Mouse (Mus musculus) forebrain, embryonic 10.5 days (tissue): ENCODE measurements around the gene Asb10. TPM values are rescaled to one million over a fixed set of nuclear protein-coding genes. Genes with fewer than 3 reads are reported as not detected.
A peak's percentile ranks its signal among the peaks of the same experiment; 100 is the strongest.
"Not testable (repeated sequence)": the region's sequence is repeated elsewhere in the genome, so short reads cannot be mapped to it uniquely, and the experiment has no call there.

Experiments used
- DNase-seq: peaks from one replicate; pipeline ENCODE4 v3.0.0-alpha.2; 2017; ENCODE audit warnings: low spot score; ENCODE audit errors: extremely low spot score
- H3K27ac ChIP-seq: fragments of 300-500 bp; sonication (generic); 2 replicates; pipeline ENCODE4 v1.5.1; 2016; ENCODE audit warnings: mild to moderate bottlenecking
- H3K27me3 ChIP-seq: fragments of 300-500 bp; sonication (generic); 2 replicates; pipeline ENCODE4 v1.6.1; 2016; ENCODE audit warnings: mild to moderate bottlenecking; ENCODE audit not compliant: poor library complexity, severe bottlenecking
- H3K36me3 ChIP-seq: fragments of 300-500 bp; sonication (generic); replicated peaks from 2 replicates; pipeline ENCODE4 v1.6.1; 2016; ENCODE audit warnings: mild to moderate bottlenecking, moderate library complexity
- H3K4me1 ChIP-seq: fragments of 300-500 bp; sonication (generic); 2 replicates; pipeline ENCODE4 v1.6.1; 2016
- H3K4me3 ChIP-seq: fragments of 300-500 bp; sonication (generic); 2 replicates; pipeline ENCODE4 v1.5.1; 2016; ENCODE audit warnings: mild to moderate bottlenecking, moderate library complexity
- H3K9me3 ChIP-seq: fragments of 300-500 bp; sonication (generic); 2 replicates; pipeline ENCODE4 v1.6.1; 2016; ENCODE audit warnings: mild to moderate bottlenecking, moderate library complexity
- WGBS: fragments of 180-500 bp; shearing (Covaris S2); methylation state at CpG from one replicate; pipeline ENCODE4 v1.1.7; 2016; 5-methylcytosine and 5-hydroxymethylcytosine counted together
- polyA plus RNA-seq: library from polyadenylated mRNA; unstranded; fragments of >200 nt; fragmentation: Nextera tagmentation; extraction: Ambion mirVana; gene quantifications from 2 replicates; pipeline ENCODE4 v1.2.1, GENCODE M21; 2016

Gene Asb10
- 0.09 and 0.15 TPM in 2 replicates for polyA plus RNA-seq

- H3K27ac ChIP-seq, result peak within 1 kb of the TSS; percentile 27; the same call in 1 of the 2 replicates
- 49% methylated on average over 14 of the region's 14 CpGs for WGBS
- DNase-seq, result no peak
- H3K36me3 ChIP-seq, result no peaks in the 10 kb centered on the region
- H3K4me3 ChIP-seq, result no peak within 1 kb of the TSS
- peaks cover 32% of the 10 kb centered on the region for H3K4me1 ChIP-seq
- H3K9me3 ChIP-seq, result no peaks in the 10 kb centered on the region
- peaks cover 28% of the 10 kb centered on the region for H3K27me3 ChIP-seq
Observed at GRCm38 (mm10) chr5:24540387-24541143, at the start of gene Asb10. Gene Asb10, minus strand, starts transcription at chr5:24540978.

DNA sequence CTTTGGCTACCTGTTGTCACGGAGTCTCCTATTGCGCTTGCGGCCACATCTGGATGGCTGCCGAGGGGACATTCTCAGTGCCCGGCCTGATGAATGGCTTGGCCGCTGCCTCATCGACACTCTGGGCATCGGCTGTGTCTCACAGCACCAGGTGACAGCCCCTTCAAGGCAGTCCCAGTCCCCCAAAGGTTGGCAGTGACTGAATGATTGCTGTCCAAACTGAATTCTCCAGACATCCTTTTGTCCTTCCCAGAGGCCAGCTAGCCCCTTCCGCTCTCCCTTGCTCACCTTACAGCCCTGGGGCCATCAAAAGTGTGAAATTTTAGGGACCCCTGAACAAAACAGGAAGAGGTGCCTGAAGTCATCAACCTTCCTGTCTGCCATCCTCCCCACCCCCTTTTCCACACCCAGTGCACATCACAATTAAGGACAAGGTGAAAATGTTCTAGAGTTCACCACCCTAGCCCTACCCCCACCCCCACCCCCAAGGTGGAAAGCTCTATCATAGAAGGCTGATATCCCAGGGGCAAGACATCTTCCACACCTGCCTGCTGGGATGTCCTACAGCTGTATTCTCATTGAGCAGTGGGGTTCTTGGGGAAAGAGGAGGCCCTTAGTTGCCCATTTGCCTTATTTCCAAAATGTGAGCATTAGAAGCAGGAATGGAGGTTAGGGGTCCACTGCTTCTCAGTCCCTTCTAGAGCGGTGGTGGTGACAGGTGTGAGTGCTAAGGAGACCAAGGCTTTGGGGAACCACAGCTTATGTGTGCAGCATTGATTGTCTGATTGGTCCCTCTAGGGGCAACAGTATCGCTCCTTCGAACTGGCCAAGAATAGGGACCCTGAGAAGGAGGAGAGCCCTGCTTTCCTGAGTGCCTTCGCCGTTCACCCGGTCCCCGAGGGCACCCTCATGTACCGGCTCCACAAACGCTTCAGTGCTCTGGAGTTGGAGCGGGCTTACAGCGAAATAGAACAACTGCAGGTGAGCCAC lies 49.0 kb upstream of the Asb10 start:
- peaks cover 69% of the 10 kb centered on the region for H3K36me3 ChIP-seq
- H3K9me3 ChIP-seq, result no peaks in the 10 kb centered on the region
- H3K27ac ChIP-seq, result no peak overlapping the region
- peaks cover 47% of the 10 kb centered on the region for H3K27me3 ChIP-seq
- no peak overlapping the region for H3K4me3 ChIP-seq
- no peak for DNase-seq
- peaks cover 64% of the 10 kb centered on the region for H3K4me1 ChIP-seq
- WGBS, result 88% methylated on average over 20 of the region's 20 CpGs

DNA sequence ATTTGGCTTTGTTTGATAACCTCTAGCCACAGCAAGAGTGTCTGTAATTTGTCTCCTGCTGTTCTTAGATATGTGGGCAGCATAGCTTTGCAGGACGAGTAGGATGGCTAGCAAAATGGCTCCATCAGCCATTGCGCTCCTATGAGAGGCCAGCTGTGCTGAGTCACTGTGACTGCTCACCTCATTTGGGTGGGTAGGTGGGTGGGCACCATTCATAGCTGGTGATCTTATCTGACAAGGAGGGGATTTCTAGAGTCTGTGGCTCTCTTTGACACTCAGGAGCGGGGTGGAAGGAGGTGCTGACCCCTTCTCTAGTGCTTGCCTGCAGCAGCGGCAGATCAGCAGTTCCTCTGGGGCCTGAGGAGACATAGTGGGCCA lies 46.4 kb upstream of the Asb10 start:
- no peak for DNase-seq

DNA sequence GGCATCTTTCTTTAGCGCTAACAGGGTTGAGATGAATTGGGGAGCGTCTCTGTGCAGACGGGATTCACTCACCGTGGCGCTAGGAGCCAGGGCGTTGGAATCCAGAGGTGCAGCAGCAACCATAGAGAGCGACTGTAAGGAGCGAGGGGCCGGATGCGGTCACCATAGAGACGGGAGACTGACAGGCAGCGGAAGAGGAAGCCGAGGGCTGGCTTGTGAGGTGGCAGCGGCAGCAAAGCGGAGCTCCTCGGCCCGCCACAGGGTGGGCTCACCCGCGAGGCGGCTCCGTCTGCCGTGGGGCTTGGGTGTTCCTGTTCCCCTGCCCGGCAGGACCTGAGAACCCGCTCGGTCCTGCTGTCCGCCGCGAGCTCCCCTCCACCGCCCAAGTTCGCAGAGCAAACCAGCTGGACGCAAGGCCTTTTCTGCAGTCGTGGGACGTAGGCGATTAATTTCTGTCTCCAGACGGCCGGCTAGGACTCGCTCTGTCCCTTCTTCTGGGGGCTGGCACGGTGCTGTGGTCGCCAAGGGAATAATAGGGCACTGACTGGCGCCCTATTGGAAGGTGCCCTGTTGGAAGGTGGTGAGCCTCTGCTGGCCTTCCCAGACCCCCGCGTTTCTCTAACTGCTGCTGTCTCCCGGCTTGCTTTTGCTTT lies 45.9 kb upstream of the Asb10 start, which contains the start of gene Chpf2:
Gene Chpf2, plus strand, starts transcription at position 195 of the 653 bp plus-strand sequence.
- Histone ChIP-seq H3K27ac (peak within 1 kb of the TSS; percentile 88), H3K4me3 (peak within 1 kb of the TSS; percentile 95), H3K9me3 (no peaks in the 10 kb centered on the region), H3K27me3 (peaks cover 18% of the 10 kb centered on the region), H3K4me1 (peaks cover 40% of the 10 kb centered on the region), H3K36me3 (peaks cover 37% of the 10 kb centered on the region)
- peak; percentile 88 for DNase-seq
- WGBS, result under 1% methylated on average over 43 of the region's 43 CpGs

More for the DNA sequence above, 46.4 kb upstream of the Asb10 start:
- Histone ChIP-seq H3K36me3 (peaks cover 43% of the 10 kb centered on the region), H3K4me1 (peaks cover 45% of the 10 kb centered on the region), H3K4me3 (peak overlapping the region; percentile 95), H3K27ac (peak overlapping the region; percentile 88), H3K9me3 (no peaks in the 10 kb centered on the region), H3K27me3 (peaks cover 23% of the 10 kb centered on the region)
- WGBS, result 32% methylated on average over 4 of the region's 4 CpGs

- H3K27ac ChIP-seq, result peak overlapping the region; percentile 88
- 8% methylated on average over 8 of the region's 8 CpGs for WGBS
- peak overlapping the region; percentile 95 for H3K4me3 ChIP-seq
- no peak for DNase-seq
- H3K9me3 ChIP-seq, result no peaks in the 10 kb centered on the region
- peaks cover 32% of the 10 kb centered on the region for H3K36me3 ChIP-seq
- H3K27me3 ChIP-seq, result peaks cover 12% of the 10 kb centered on the region
- H3K4me1 ChIP-seq, result peaks cover 34% of the 10 kb centered on the region
Observed at GRCm38 (mm10) chr5:24586106-24586505, 45.3 kb upstream of the Asb10 start.

DNA sequence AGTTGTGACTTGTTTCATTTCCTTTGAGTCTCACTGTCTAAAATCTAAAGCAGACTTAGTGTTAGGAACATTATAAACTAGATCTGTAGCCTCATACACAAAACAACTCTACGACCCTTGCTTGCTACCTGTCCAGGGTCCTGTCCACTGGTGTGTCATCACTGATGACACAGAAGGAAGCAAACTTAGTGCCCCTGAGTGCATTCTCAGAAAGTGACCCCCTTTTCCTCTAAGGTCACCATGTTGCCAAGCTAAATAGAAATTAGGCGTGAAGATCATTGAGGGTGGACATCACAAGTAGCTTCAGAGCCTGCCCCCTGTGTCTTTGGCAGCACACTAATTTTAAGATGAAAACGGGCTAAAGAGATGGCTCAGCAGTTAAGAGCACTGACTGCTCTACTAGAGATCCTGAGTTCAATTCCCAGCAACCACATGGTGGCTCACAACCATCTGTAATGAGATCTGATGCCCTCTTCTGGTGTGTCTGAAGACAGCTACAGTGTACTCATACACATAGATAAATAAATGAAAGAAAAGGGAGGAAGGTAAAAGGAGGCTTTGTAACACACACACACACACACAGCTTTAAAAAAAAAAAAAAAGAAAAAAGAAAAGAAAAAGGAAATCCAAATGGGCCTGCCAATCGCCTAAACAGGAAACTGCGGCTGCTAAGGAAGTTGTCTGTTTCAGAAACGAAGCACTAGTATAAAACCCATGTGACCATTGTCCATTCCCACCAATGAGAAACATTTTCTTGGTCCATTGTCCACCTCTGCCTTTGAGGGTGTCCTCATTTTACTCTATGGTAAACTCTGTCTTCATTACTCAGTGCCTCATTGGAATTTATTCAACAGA lies 37.6 kb upstream of the Asb10 start:
- WGBS, result 70% methylated on average over 6 of the region's 6 CpGs
- DNase-seq, result no peak
- Histone ChIP-seq H3K4me3 (peak overlapping the region; percentile 91), H3K27me3 (no peaks in the 10 kb centered on the region), H3K36me3 (peaks cover 23% of the 10 kb centered on the region), H3K9me3 (no peaks in the 10 kb centered on the region), H3K27ac (peak overlapping the region; percentile 93), H3K4me1 (peaks cover 24% of the 10 kb centered on the region)

GRCm38 (mm10) chr5:24577183-24577929 lies 36.6 kb upstream of the Asb10 start, which contains the start of gene Abcf2:
Gene Abcf2, minus strand, starts transcription at chr5:24577467.
- Histone ChIP-seq H3K9me3 (no peaks in the 10 kb centered on the region), H3K4me3 (peak within 1 kb of the TSS; percentile 91), H3K36me3 (peaks cover 32% of the 10 kb centered on the region), H3K27ac (peak within 1 kb of the TSS; percentile 93), H3K4me1 (peaks cover 24% of the 10 kb centered on the region), H3K27me3 (no peaks in the 10 kb centered on the region)
- peak; percentile 100 for DNase-seq
- under 1% methylated on average over 48 of the region's 48 CpGs for WGBS

DNA sequence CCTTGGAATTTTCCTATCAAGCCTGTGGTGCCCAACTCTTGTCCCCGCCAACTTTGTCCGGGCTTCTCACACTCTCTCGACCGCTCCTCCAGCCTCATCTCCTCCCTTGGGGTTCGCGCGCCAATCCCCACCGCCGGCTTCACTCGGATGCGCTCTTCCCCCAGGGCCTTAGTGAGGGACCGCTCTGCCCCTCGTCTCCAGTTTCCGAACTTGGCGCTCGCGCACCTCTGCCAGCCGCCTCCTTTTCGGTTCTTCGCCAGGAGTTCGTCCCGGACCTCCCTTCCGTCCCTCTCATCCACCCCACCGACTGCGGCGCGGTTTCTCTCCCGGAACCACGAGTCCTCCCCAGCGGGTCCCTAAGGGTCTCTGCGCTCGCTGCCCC lies 36.0 kb upstream of the Asb10 start:
- Histone ChIP-seq H3K36me3 (peaks cover 38% of the 10 kb centered on the region), H3K9me3 (no peaks in the 10 kb centered on the region), H3K27me3 (no peaks in the 10 kb centered on the region), H3K27ac (peak overlapping the region; percentile 93), H3K4me3 (peak overlapping the region; percentile 91), H3K4me1 (peaks cover 24% of the 10 kb centered on the region)
- DNase-seq, result no peak
- under 1% methylated on average over 32 of the region's 32 CpGs for WGBS

DNA sequence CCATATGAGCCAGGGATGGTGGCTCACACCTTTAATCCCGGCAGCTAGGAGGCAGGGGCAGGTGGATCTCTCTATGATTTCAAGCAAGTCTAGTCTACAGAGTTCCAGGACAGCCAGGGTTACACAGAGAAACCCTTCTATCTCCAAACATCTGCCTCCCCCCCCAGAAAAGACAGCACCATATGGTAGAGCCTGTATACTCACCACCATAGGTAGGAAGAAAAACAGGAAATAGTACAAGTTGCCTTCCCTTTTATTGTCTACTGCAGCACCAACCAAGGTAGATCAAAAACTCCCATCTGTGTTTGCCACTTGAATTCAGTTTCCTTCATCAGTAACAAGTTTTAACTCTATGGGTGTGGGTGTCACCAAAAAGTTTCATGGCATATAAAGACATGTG lies 35.2 kb upstream of the Asb10 start:
- Histone ChIP-seq H3K4me3 (peak overlapping the region; percentile 91), H3K27ac (no peak overlapping the region), H3K9me3 (no peaks in the 10 kb centered on the region), H3K36me3 (peaks cover 46% of the 10 kb centered on the region), H3K27me3 (no peaks in the 10 kb centered on the region), H3K4me1 (peaks cover 24% of the 10 kb centered on the region)
- 87% methylated on average over 1 of the region's 1 CpGs for WGBS
- no peak for DNase-seq

DNA sequence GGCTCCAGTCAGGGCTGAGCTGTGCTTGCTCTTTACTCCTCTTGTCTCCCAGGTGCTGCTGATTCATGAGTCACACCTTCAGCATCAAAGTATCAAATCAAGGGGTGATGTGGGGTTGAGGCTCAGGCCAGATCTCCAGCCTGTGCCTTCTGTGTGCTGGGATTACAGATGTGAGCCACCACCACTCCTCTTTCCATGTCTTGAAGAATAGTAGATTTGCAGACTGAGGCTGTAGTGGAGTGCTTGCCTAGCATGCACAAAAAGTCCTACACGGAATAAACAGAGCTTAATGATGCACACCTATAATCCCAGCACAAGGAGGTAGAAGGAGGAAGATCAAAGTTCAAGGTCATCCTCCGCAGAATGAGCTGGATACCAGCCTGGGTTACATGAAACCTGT lies 15.9 kb upstream of the Asb10 start, which contains the start of gene 4931409K22Rik:
Gene 4931409K22Rik, minus strand, starts transcription at position 101 of the 400 bp plus-strand sequence.
- Histone ChIP-seq H3K36me3 (no peaks in the 10 kb centered on the region), H3K27ac (no peak within 1 kb of the TSS), H3K4me3 (no peak within 1 kb of the TSS), H3K4me1 (peaks cover 10% of the 10 kb centered on the region), H3K9me3 (no peaks in the 10 kb centered on the region; the same call in 1 of the 2 replicates), H3K27me3 (peaks cover 12% of the 10 kb centered on the region; the same call in 1 of the 2 replicates)
- no peak for DNase-seq
- 77% methylated on average over 2 of the region's 2 CpGs for WGBS

DNA sequence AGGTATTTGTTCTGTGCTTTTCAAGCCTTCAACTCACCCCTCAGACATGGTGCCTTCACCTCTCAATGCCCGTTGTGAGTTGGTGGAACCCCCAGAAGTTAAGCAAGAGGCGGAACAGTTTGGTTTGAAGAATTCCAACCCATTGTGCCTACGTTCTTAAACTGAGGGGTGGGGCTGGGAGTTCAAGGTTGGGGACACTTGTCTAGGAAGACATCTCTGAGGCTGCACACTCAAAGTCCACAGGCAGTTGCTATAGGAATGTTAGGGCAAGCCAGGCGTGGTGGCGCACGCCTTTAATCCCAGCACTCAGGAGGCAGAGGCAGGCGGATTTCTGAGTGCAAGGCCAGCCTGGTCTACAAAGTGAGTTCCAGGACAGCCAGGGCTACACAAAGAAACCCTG lies 14.6 kb upstream of the Asb10 start:
- peaks cover 24% of the 10 kb centered on the region for H3K4me1 ChIP-seq
- peaks cover 26% of the 10 kb centered on the region for H3K27me3 ChIP-seq
- WGBS, result 95% methylated on average over 7 of the region's 7 CpGs
- not testable (repeated sequence) for DNase-seq, H3K36me3 ChIP-seq, H3K9me3 ChIP-seq, H3K4me3 ChIP-seq, H3K27ac ChIP-seq
